Mouse (Mus musculus) cerebellum, postnatal 10 days (tissue): ENCODE measurements at regions not wholly inside any gene's neighbourhood (a gene's known extent, or its start where the extent isn't known, plus 50 kb on each side); places are given as distances from the start of the nearest gene placed in this dataset.
A peak's percentile ranks its signal among the peaks of the same experiment; 100 is the strongest.

Experiments used
- DNase-seq, 2 experiments: peaks; one replicate each; pipeline ENCODE4 v3.0.0; 2021; ENCODE audit warnings: mixed read lengths in 2 of 2

- peak; percentile 21 to 42 for DNase-seq
These were observed 597.7 kb downstream of the Ets1 start for GRCm38 (mm10) chr9:33233699-33234131.

- no peak for DNase-seq
These were observed 602.2 kb downstream of the Ets1 start for GRCm38 (mm10) chr9:33238190-33238589.

GRCm38 (mm10) chr9:33238846-33239245 lies 602.8 kb downstream of the Ets1 start:
- no peak for DNase-seq

GRCm38 (mm10) chr9:33240506-33240905 lies 604.5 kb downstream of the Ets1 start:
- DNase-seq, result no peak

- no peak for DNase-seq
These were observed 605.1 kb downstream of the Ets1 start for GRCm38 (mm10) chr9:33240914-33241635.

DNA sequence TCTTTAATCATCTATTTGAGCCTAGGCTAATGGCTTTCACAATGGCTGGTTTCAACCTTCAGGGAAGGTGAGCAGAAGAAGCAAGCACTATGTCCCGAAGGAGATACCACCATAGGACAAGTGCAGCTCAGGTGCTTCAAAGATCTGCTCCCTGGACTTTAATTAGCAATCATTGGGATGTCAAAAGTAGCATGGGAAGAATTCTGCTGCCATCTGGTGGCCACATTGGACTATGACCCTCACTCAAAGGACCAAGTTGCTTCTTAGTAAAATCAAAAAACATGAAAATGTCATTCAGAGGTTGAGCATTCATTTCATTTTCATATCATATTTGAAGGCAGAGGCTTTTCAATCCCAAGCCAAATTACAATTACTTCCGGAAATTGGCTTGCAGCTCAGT lies 610.9 kb downstream of the Ets1 start:
- peak; percentile 77 to 81 for DNase-seq

- no peak for DNase-seq
These were observed 622.2 kb downstream of the Ets1 start for GRCm38 (mm10) chr9:33258241-33258640.

DNA sequence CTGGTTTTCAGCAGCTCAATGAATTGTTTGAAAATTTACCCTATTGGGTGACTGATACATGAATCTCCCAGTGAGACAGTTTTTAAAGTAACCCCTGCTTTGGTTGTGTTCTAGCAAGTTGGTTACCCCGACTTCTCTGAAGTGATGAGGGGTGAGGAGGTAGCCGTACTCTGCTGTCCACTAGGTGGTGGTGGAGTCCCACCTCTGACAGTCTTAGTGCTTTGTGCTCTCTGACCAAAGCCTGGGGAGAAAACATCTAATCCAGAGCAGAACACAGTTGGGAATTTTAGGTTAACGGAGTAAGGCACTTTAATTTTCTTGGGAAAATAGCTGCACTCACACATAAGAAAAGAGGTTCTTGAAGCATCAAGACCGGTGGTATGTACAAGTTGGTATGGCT lies 624.1 kb downstream of the Ets1 start:
- DNase-seq, result peak; percentile 86 to 88

- peak; percentile 72 to 79 for DNase-seq
These were observed 653.4 kb downstream of the Ets1 start for GRCm38 (mm10) chr9:33289381-33289780.

GRCm38 (mm10) chr9:33292116-33292515 lies 656.1 kb downstream of the Ets1 start:
- DNase-seq, result no peak

DNA sequence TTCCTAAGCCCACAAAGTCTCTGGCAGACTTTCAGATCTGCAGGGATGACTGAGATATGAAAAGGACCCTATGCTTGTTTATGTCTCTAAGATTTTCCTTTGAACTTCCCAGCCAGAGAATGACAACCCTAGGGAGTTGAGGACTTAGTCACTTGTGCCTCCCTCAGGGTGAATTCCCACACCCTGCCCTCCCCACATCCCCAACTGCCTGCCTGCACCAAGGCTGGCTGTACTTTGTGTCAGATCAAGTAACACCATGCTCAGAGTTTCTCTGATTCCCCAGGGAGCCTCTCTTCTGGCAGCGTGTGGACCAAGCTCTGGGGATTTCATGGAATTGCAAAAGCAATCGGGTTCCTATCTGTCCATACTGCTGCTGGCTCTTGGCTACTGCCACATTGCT lies 659.9 kb downstream of the Ets1 start:
- no peak for DNase-seq

- no peak for DNase-seq
These were observed 683.6 kb downstream of the Ets1 start for GRCm38 (mm10) chr9:33319525-33320025.

DNA sequence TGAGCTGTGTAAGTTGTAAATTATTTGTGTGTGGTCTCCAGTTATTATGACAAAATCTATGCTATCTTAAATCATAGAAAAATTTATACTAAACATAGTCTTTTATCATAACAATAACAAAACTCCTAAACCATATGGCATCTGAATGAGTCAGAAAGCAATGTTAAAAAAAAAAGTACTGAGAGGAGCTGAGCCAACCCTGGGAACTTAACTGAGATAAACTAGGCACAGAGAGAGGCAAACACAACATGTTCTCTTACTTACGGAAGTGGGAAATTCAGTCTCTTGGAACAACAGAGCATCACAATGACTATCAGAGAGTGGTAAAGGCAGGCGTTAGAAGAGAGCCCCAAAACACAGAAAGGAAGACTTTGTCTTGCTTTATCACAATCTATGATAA lies 691.7 kb downstream of the Ets1 start:
- DNase-seq, result no peak

DNA sequence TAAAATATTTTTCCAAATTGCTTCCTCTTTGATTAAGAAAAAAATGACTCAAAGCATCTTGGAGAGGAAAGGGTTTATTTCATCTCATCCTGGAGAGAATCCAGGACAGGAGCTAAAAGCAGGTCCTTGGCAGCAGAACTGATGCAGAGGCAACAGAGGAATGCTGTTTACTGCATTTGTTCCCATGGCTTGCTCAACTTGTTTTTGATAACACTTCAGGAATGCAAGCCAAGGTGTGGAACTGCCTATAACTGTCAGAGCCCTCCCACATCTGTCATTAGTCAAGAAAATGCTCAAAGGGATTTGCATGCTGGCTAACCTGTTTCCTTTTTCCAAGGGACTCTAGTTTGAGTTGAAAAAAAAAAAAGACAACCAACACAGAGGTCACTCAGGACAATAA lies 714.2 kb downstream of the Ets1 start:
- no peak for DNase-seq

DNA sequence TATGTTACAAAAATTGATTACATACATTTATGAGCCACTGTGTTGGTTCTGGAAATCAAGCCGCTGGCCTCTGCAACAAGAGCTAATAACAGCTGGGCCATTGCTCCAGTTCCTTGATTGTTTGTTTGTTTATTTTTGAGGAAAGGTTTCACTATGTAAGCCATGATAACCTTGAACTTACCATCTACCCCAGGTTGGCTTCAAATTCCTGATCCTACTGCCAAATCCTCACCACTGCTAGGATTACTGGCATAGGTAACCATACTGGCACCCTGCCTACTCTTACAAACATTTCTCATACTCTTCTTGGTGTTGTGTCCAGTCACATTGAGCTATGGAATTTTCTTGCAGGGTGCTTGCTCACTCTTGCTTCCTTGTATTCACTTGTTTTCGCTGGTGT lies 720.6 kb downstream of the Ets1 start:
- peak in 1 of 2 experiments; percentile 9 for DNase-seq

DNA sequence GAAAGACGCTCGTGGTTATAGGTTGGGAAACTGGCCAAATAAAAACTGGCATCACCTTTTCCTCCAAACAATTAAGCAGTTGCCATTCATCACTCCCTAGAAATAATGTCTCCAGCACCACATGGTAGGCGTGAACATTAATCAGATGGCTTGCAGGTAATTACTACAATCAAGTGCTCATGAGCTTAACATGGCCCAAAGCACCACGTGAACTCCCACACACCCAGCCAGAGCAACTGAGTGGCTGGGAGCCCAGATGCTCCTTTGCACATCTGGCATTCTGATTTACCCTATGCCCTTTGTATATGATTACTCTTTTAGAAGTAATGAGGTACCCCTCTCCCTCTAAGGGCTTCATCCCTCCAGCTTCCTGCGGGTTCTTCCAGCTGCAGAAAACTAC lies 724.9 kb downstream of the Ets1 start:
- no peak for DNase-seq

DNA sequence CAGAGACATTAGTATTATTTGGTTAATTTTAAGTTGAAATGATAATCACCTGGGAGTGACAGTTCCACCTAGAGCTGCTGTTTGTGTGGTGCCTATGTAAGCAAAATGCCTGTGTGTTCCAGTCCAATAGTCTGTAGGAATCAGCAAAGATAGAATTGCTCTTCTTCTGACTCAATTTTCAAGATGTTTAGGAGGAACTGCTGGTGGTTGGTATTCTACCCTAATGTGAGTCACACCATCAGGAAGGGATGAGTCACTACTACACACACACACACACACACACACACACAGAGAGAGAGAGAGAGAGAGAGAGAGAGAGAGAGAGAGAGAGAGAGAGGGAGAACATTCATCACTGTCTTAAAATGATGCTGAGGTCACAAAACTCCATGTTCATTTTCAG lies 753.1 kb downstream of the Ets1 start:
- DNase-seq, result no peak

- no peak for DNase-seq
These were observed 768.7 kb downstream of the Ets1 start for GRCm38 (mm10) chr9:33404691-33405090.

GRCm38 (mm10) chr9:33407517-33407916 lies 771.5 kb downstream of the Ets1 start:
- no peak for DNase-seq

GRCm38 (mm10) chr9:33423781-33424180 lies 787.8 kb downstream of the Ets1 start:
- DNase-seq, result no peak

GRCm38 (mm10) chr9:33436459-33436858 lies 800.4 kb downstream of the Ets1 start:
- DNase-seq, result no peak

DNA sequence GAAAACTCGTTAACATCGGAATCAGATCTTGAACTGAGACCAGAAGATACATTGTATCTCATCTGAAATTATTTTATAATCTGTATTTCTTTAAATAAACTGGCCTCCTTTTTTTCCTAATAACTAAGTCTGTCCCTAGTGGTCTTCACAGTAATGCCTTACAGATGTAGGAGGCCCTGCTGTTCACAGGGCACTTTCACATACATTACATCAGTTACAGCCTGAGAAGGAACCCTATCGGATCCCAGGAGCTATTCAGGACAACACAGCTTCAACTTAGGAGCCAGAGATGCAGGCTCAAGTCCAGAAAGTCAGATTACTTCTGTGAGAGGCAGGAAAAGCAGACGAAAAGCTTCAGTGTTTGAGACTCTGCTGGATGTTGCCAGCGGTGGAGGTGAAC lies 806.2 kb downstream of the Ets1 start:
- DNase-seq, result no peak

- peak; percentile 15 to 46 for DNase-seq
These were observed 809.9 kb downstream of the Ets1 start for GRCm38 (mm10) chr9:33445902-33446301.

DNA sequence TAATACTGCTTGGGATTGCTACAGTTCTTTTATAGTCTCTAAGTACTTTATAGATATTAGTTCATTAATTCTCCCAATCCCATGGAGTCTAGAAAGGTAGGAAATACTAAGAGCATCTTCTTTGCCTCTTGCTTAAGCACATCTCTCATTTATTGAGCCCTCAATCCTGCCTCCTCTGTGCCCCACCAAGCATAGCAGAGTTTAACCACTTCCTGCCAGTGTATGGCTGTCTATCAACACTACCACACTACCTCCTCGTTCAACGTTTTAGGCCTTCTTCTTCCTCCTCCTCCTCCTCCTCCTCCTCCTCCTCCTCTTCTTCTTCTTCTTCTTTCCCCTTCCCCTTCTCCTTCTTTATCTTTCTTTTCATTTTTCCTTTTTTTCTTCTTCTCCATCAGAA lies 839.1 kb downstream of the Ets1 start:
- no peak for DNase-seq
